ENCODE assay signal across 10 mouse cellular contexts in the genomic region with DNA sequence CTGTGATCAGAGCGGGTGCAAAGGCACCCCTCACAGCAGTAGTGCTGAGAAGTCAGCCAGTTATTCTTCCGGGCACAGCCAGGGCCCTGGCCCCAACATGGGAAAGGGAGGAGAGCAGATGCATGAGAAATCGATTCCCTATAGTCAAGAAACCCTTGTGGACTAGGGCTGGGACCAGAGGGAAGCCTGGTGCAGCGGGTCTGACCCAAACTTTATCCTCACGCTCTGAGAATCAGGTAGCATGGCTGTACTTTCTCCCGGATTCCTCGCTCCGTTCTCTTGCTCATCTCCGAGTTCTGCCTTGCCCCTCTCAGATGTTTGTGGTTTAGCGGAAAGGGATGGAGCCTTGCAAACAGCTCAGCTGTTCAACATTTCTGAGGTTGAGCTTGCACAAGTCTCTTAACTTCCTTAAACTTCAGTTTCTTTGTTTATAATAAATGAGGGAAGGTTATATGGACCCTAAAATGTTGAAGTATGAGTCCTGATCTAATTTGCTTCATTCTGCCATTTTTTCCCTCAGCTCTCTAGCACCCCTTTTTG. TPM values are rescaled to one million over a fixed set of nuclear protein-coding genes. Genes with fewer than 3 reads are reported as not detected.
A peak's percentile ranks its signal among the peaks of the same experiment; 100 is the strongest.
DNase-seq lines count a peak whose midpoint lies in the region; ATAC-seq and TF ChIP-seq lines count a peak whose summit lies in the region.
"Had no signal": no experiment of that assay in that cellular context is flagged by ENCODE, and none has a peak within 500 bp of the region (broad histone marks: within the 10 kb centered on the region; RNA-seq: fewer than 3 reads in every experiment).

No protein-coding gene starts in this region.

- WGBS in forebrain, embryonic 11.5 days: 69% methylated on average over 10 of the region's 10 CpGs
- 80% methylated on average over 10 of the region's 10 CpGs for WGBS in forebrain, embryonic 14.5 days
- WGBS in lung, adult 2 months: 31% methylated on average over 10 of the region's 10 CpGs
- 53% methylated on average over 10 of the region's 10 CpGs for WGBS in intestine, embryonic 14.5 days

- no peak for ATAC-seq in forebrain, embryonic 11.5 days (replicated peaks; ENCODE audit: low FRiP score)
- ATAC-seq in forebrain, embryonic 14.5 days: no peak
- ATAC-seq in intestine, embryonic 14.5 days (replicated peaks; ENCODE audit: low FRiP score, low TSS enrichment, low read depth): no peak
- ATAC-seq in monocyte, adult 5-6 weeks (replicated peaks; ENCODE audit: insufficient number of reproducible peaks, low FRiP score, low TSS enrichment, poor library complexity, severe bottlenecking): peak; percentile 38; the same call in 1 of the 2 replicates

- H3K27ac ChIP-seq in forebrain, embryonic 11.5 days (ENCODE audit: low read depth, low read length): no peak overlapping the region
- H3K27ac ChIP-seq in forebrain, embryonic 14.5 days (ENCODE audit: low read depth, low read length): no peak overlapping the region
- no peak overlapping the region for H3K27ac ChIP-seq in intestine, embryonic 14.5 days (ENCODE audit: low read depth)

- peak overlapping the region; percentile 2; the same call in 1 of the 2 replicates for H3K4me3 ChIP-seq in forebrain, embryonic 11.5 days (ENCODE audit: low read depth, low read length)
- H3K4me3 ChIP-seq in forebrain, embryonic 14.5 days (ENCODE audit: low read depth, low read length): no peak overlapping the region
- peak overlapping the region; percentile 60 for H3K4me3 ChIP-seq in lung, adult 2 months (replicated peaks; ENCODE audit: extremely low read depth, low read depth, low read length)
- peak overlapping the region; percentile 16; the same call in 1 of the 2 replicates for H3K4me3 ChIP-seq in intestine, embryonic 14.5 days (ENCODE audit: low read depth, low read length)

- DNase-seq in forebrain, embryonic 11.5 days (ENCODE audit: low spot score): no peak
- no peak for DNase-seq in forebrain, embryonic 14.5 days (ENCODE audit: low spot score)
- no peak for DNase-seq in lung, adult 2 months
- no peak for DNase-seq in lung, adult 18-20 months
- DNase-seq in intestine, embryonic 14.5 days (ENCODE audit: low spot score): no peak
- DNase-seq in layer of hippocampus, adult 11-12 months (ENCODE audit: low spot score): no peak
- no peak for DNase-seq in left cerebral cortex, adult 8-10 months (ENCODE audit: low spot score in 2 of 2)
- DNase-seq: gastrocnemius, postnatal 14 days; left cerebral cortex, postnatal 4 days had no signal

- H3K4me1 ChIP-seq in forebrain, embryonic 11.5 days (replicated peaks; ENCODE audit: control insufficient read depth, insufficient read depth, low read length): no peaks in the 10 kb centered on the region
- H3K4me1 ChIP-seq in forebrain, embryonic 14.5 days (ENCODE audit: control insufficient read depth, insufficient read depth, low read length): no peaks in the 10 kb centered on the region
- peaks cover 1% of the 10 kb centered on the region; the same call in 1 of the 2 replicates for H3K4me1 ChIP-seq in lung, adult 2 months (ENCODE audit: control insufficient read depth, insufficient read depth, low read length)
- H3K4me1 ChIP-seq in intestine, embryonic 14.5 days (replicated peaks; ENCODE audit: control insufficient read depth, insufficient read depth, low read length): 0 out of 2 replicates have a peak, but pooled peaks cover 2% of the 10 kb centered on the region

- no peak overlapping the region for H3K9ac ChIP-seq in forebrain, embryonic 11.5 days (ENCODE audit: low read length)
- no peak overlapping the region for H3K9ac ChIP-seq in forebrain, embryonic 14.5 days (ENCODE audit: low read length)
- peak overlapping the region; percentile 32 for H3K9ac ChIP-seq in intestine, embryonic 14.5 days (ENCODE audit: low read length)

- H3K9me3 ChIP-seq in forebrain, embryonic 11.5 days (ENCODE audit: control insufficient read depth, low read length): no peaks in the 10 kb centered on the region
- H3K9me3 ChIP-seq in forebrain, embryonic 14.5 days (replicated peaks; ENCODE audit: control insufficient read depth, low read length): no peaks in the 10 kb centered on the region
- H3K9me3 ChIP-seq in intestine, embryonic 14.5 days (ENCODE audit: control insufficient read depth, low read length): no peaks in the 10 kb centered on the region

- TF ChIP-seq POLR2A in lung, adult 2 months (IDR thresholded peaks at IDR 0.05; ENCODE audit: borderline replicate concordance, extremely low read depth, low read depth, low read length): no peak

- no peaks in the 10 kb centered on the region for H3K36me3 ChIP-seq in forebrain, embryonic 11.5 days (ENCODE audit: control insufficient read depth, insufficient read depth, low read length)
- H3K36me3 ChIP-seq in forebrain, embryonic 14.5 days (ENCODE audit: control insufficient read depth, insufficient read depth, low read length): no peaks in the 10 kb centered on the region
- no peaks in the 10 kb centered on the region for H3K36me3 ChIP-seq in intestine, embryonic 14.5 days (ENCODE audit: control insufficient read depth, insufficient read depth, low read length)

- H3K27me3 ChIP-seq in forebrain, embryonic 11.5 days (ENCODE audit: control insufficient read depth, insufficient read depth, low read length): no peaks in the 10 kb centered on the region
- no peaks in the 10 kb centered on the region for H3K27me3 ChIP-seq in forebrain, embryonic 14.5 days (replicated peaks; ENCODE audit: control insufficient read depth, insufficient read depth, low read length)
- no peaks in the 10 kb centered on the region for H3K27me3 ChIP-seq in intestine, embryonic 14.5 days (replicated peaks; ENCODE audit: control insufficient read depth, insufficient read depth, low read length)

- no peak for TF ChIP-seq CTCF in lung, adult 2 months (IDR thresholded peaks at IDR 0.05; ENCODE audit: insufficient read depth, low read length)

- H3K4me2 ChIP-seq in forebrain, embryonic 11.5 days (ENCODE audit: low read depth, low read length, severe bottlenecking): no peak overlapping the region
- H3K4me2 ChIP-seq in forebrain, embryonic 14.5 days (ENCODE audit: low read length): no peak overlapping the region
- H3K4me2 ChIP-seq in intestine, embryonic 14.5 days (ENCODE audit: low read length): no peak overlapping the region

RNA-seq across cellular contexts. Expression of gene Aplnr, which starts 1.6 kb away (rescaled TPM):
- 30.0 and 34.1 TPM in 2 replicates for polyA plus RNA-seq in forebrain, embryonic 11.5 days (2014; fragmentation: Nextera tagmentation; extraction: Ambion mirVana)
- 24.8 and 25.6 TPM in 2 replicates for polyA plus RNA-seq in forebrain, embryonic 14.5 days (2014; fragmentation: Nextera tagmentation; extraction: Ambion mirVana)
- 62.0 and 66.0 TPM in 2 replicates for polyA plus RNA-seq in lung, adult 2 months (2012; rRNA removed)
- 53.6 and 54.3 TPM in 2 replicates for polyA plus RNA-seq in intestine, embryonic 14.5 days (2014; fragmentation: Nextera tagmentation; extraction: Ambion mirVana)
- not detected in 3 replicates for total RNA-seq in monocyte, adult 5-6 weeks (2017)
- under 1 TPM; 0.23 to 0.28 (median 0.27) TPM for total RNA-seq in left cerebral cortex, adult 8-10 months (2022)

RNA-seq across cellular contexts. Expression of gene Lrrc55, which starts 59.3 kb away (rescaled TPM):
- 0.81 and 0.87 TPM in 2 replicates for polyA plus RNA-seq in forebrain, embryonic 11.5 days (2014; fragmentation: Nextera tagmentation; extraction: Ambion mirVana)
- 11.0 and 11.7 TPM in 2 replicates for polyA plus RNA-seq in forebrain, embryonic 14.5 days (2014; fragmentation: Nextera tagmentation; extraction: Ambion mirVana)
- 0.14 and 0.21 TPM in 2 replicates for polyA plus RNA-seq in lung, adult 2 months (2012; rRNA removed)
- polyA plus RNA-seq in intestine, embryonic 14.5 days (2014; fragmentation: Nextera tagmentation; extraction: Ambion mirVana): 5.2 and 5.4 TPM in 2 replicates
- 0.10 TPM in 1 of 3 replicates, not detected in the others for total RNA-seq in monocyte, adult 5-6 weeks (2017)
- total RNA-seq in left cerebral cortex, adult 8-10 months (2022): 10 to 100 TPM; 31.0 to 44.8 (median 36.6) TPM
